Comparison of ENCODE assay signal across 8 mouse cellular contexts in genomic region chr2:153443434-153444240, GRCm38 (mm10). TPM values are rescaled to one million over a fixed set of nuclear protein-coding genes. Genes with fewer than 3 reads are reported as not detected.
DNase-seq lines count a peak whose midpoint lies in the region; ATAC-seq and TF ChIP-seq lines count a peak whose summit lies in the region.

No protein-coding gene starts in this region.

- H3K4me2 ChIP-seq in liver, postnatal 0 days (ENCODE audit: low read depth, low read length), result peak overlapping the region; percentile 99
- peak overlapping the region; percentile 85 for H3K4me2 ChIP-seq in neural tube, embryonic 13.5 days

- peaks cover 34% of the 10 kb centered on the region for H3K4me1 ChIP-seq in liver, postnatal 0 days (ENCODE audit: insufficient read depth)
- H3K4me1 ChIP-seq in neural tube, embryonic 13.5 days (replicated peaks), result peaks cover 54% of the 10 kb centered on the region

- H3K27ac ChIP-seq in liver, postnatal 0 days (ENCODE audit: low read depth), result peak overlapping the region; percentile 59
- H3K27ac ChIP-seq in neural tube, embryonic 13.5 days (replicated peaks), result peak overlapping the region; percentile 97

- no peak for DNase-seq in frontal cortex, postnatal 14 days (ENCODE audit: low spot score in 2 of 2)
- peak; percentile 67 for DNase-seq in R1 (ENCODE audit: low read depth, low spot score)
- DNase-seq in gastrocnemius, postnatal 25 days, result peak; percentile 36
- peak; percentile 49 for DNase-seq in liver, postnatal 0 days
- no peak for DNase-seq in layer of hippocampus, adult 9-10 months (ENCODE audit: low spot score)

- H3K27me3 ChIP-seq in liver, postnatal 0 days (ENCODE audit: insufficient read depth, low read length), result peaks cover 14% of the 10 kb centered on the region
- H3K27me3 ChIP-seq in neural tube, embryonic 13.5 days, result no peaks in the 10 kb centered on the region

- TF ChIP-seq CTCF in liver, postnatal 0 days (IDR thresholded peaks at IDR 0.05; ENCODE audit: low read depth), result no peak

- peak overlapping the region; percentile 61 for H3K9ac ChIP-seq in liver, postnatal 0 days (replicated peaks)
- peak overlapping the region; percentile 90 for H3K9ac ChIP-seq in neural tube, embryonic 13.5 days

- peak overlapping the region; percentile 63 for H3K4me3 ChIP-seq in liver, postnatal 0 days (ENCODE audit: low read depth, low read length)
- H3K4me3 ChIP-seq in neural tube, embryonic 13.5 days, result peak overlapping the region; percentile 67

- WGBS in liver, postnatal 0 days (ENCODE audit: insufficient replicate concordance), result under 1% methylated on average over 55 of the region's 59 CpGs
- WGBS in neural tube, embryonic 13.5 days, result under 1% methylated on average over 55 of the region's 59 CpGs

- peak; percentile 18; the same call in 1 of the 2 replicates for ATAC-seq in frontal cortex, adult (ENCODE audit: low TSS enrichment)
- peak; percentile 22 for ATAC-seq in inflammation-experienced regulatory T-cells, adult 6 months
- ATAC-seq in liver, postnatal 0 days, result peak; percentile 42
- ATAC-seq in neural tube, embryonic 13.5 days (ENCODE audit: low read depth), result peak; percentile 45

- no peak for TF ChIP-seq EP300 in liver, postnatal 0 days (IDR thresholded peaks at IDR 0.05; ENCODE audit: low read depth)

- no peaks in the 10 kb centered on the region for H3K36me3 ChIP-seq in liver, postnatal 0 days (replicated peaks; ENCODE audit: insufficient read depth, low read length)
- H3K36me3 ChIP-seq in neural tube, embryonic 13.5 days, result no peaks in the 10 kb centered on the region

- H3K9me3 ChIP-seq in liver, postnatal 0 days (ENCODE audit: low read length), result no peaks in the 10 kb centered on the region
- no peaks in the 10 kb centered on the region for H3K9me3 ChIP-seq in neural tube, embryonic 13.5 days

RNA-seq across cellular contexts. Expression of gene 4930404H24Rik, which starts 49.0 kb away (rescaled TPM):
- total RNA-seq in gastrocnemius, postnatal 25 days (2021), result not detected
- not detected for polyA plus RNA-seq in inflammation-experienced regulatory T-cells, adult 6 months (2017; shearing (Covaris generic))
- not detected in 2 replicates for polyA plus RNA-seq in liver, postnatal 0 days (2015; fragmentation: Nextera tagmentation; extraction: Ambion mirVana)
- polyA plus RNA-seq in neural tube, embryonic 13.5 days (2015; fragmentation: Nextera tagmentation; extraction: Ambion mirVana), result not detected in 2 replicates

Comparison
In these comparisons a context has a peak if more than half of its experiments do, and no peak if none do; other contexts are left out.
1. DNase-seq: peak in R1 (single experiment), gastrocnemius, postnatal 25 days (single experiment) and liver, postnatal 0 days (single experiment); none in frontal cortex, postnatal 14 days (0 of 2) and layer of hippocampus, adult 9-10 months (single experiment).
2. Peak in every context shown above with its lines, with median percentiles within 50 percentile points of each other: ATAC-seq.